In the genomic region with DNA sequence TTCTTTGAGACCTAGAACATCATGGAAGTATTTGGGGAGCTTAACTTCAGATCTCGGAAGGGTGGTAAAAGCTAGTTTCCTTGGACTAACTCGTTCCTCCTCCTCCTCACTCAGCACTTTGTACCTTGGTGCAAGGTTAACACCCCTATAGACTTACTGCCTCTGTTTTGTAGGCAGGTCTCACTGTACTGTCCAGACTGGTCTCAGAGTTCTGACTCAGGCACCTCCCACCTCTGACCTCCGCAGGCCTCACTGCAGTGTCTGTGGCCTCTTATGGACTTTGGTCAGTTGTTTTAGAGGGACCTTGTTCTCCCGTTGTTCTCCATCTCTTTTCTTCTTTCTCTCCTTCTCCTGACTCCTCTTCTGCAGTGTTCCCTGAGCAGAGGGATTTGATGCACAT, we compare ENCODE assay signal across 27 mouse cellular contexts. TPM values are rescaled to one million over a fixed set of nuclear protein-coding genes. Genes with fewer than 3 reads are reported as not detected.
DNase-seq lines count a peak whose midpoint lies in the region; ATAC-seq and TF ChIP-seq lines count a peak whose summit lies in the region.
"Had no signal": no experiment of that assay in that cellular context is flagged by ENCODE, and none has a peak within 500 bp of the region (broad histone marks: within the 10 kb centered on the region; RNA-seq: fewer than 3 reads in every experiment).

No protein-coding gene starts in this region.

- peaks cover 17% of the 10 kb centered on the region for H3K36me3 ChIP-seq in intestine, embryonic 16.5 days (ENCODE audit: control insufficient read depth, insufficient read depth, low read length)
- peaks cover 36% of the 10 kb centered on the region for H3K36me3 ChIP-seq in intestine, embryonic 15.5 days
- H3K36me3 ChIP-seq in kidney, embryonic 16.5 days (ENCODE audit: insufficient read depth, low read length): peaks cover 49% of the 10 kb centered on the region
- peaks cover 31% of the 10 kb centered on the region for H3K36me3 ChIP-seq in midbrain, embryonic 15.5 days (replicated peaks)
- peaks cover 14% of the 10 kb centered on the region for H3K36me3 ChIP-seq in midbrain, embryonic 11.5 days (ENCODE audit: control insufficient read depth, insufficient read depth, low read length)
- 0 out of 2 replicates have a peak, but pooled peaks cover 3% of the 10 kb centered on the region for H3K36me3 ChIP-seq in thymus, adult 2 months (ENCODE audit: control insufficient read depth, insufficient read depth, low read length)

- no peaks in the 10 kb centered on the region for H3K9me3 ChIP-seq in intestine, embryonic 16.5 days (ENCODE audit: control insufficient read depth, low read length)
- no peaks in the 10 kb centered on the region for H3K9me3 ChIP-seq in intestine, embryonic 15.5 days
- H3K9me3 ChIP-seq in kidney, embryonic 16.5 days (ENCODE audit: low read length): no peaks in the 10 kb centered on the region
- no peaks in the 10 kb centered on the region for H3K9me3 ChIP-seq in midbrain, embryonic 15.5 days
- no peaks in the 10 kb centered on the region for H3K9me3 ChIP-seq in midbrain, embryonic 11.5 days (ENCODE audit: control insufficient read depth, low read length)
- H3K9me3 ChIP-seq: G1E; heart, embryonic 10.5 days; hindbrain, embryonic 12.5 days; limb, embryonic 13.5 days; neural tube, embryonic 12.5 days had no signal

- no peak for TF ChIP-seq POLR2A in thymus, adult 2 months (IDR thresholded peaks at IDR 0.05; ENCODE audit: control insufficient read depth, extremely low read depth, insufficient read depth, low read length, poor library complexity)

- H3K9ac ChIP-seq in intestine, embryonic 16.5 days (ENCODE audit: low read depth, low read length): no peak overlapping the region
- H3K9ac ChIP-seq in intestine, embryonic 15.5 days: no peak overlapping the region
- H3K9ac ChIP-seq in kidney, embryonic 16.5 days (replicated peaks; ENCODE audit: low read length): no peak overlapping the region
- no peak overlapping the region for H3K9ac ChIP-seq in midbrain, embryonic 15.5 days
- no peak overlapping the region for H3K9ac ChIP-seq in midbrain, embryonic 11.5 days (ENCODE audit: low read length)
- H3K9ac ChIP-seq: hindbrain, embryonic 12.5 days; limb, embryonic 13.5 days; neural tube, embryonic 12.5 days had no signal

- 80% methylated on average over 4 of the region's 4 CpGs for WGBS in intestine, embryonic 16.5 days
- 76% methylated on average over 4 of the region's 4 CpGs for WGBS in intestine, embryonic 15.5 days
- 74% methylated on average over 4 of the region's 4 CpGs for WGBS in kidney, embryonic 16.5 days
- WGBS in midbrain, embryonic 15.5 days: 88% methylated on average over 4 of the region's 4 CpGs
- WGBS in midbrain, embryonic 11.5 days: 88% methylated on average over 4 of the region's 4 CpGs
- 89% methylated on average over 4 of the region's 4 CpGs for WGBS in thymus, adult 2 months

- ATAC-seq in intestine, embryonic 16.5 days: peak; percentile 59; the same call in 1 of the 2 replicates
- no peak for ATAC-seq in intestine, embryonic 15.5 days
- ATAC-seq in kidney, embryonic 16.5 days (ENCODE audit: low FRiP score, low TSS enrichment): peak; percentile 54; the same call in 1 of the 2 replicates
- ATAC-seq in midbrain, embryonic 15.5 days (replicated peaks): peak; percentile 29; the same call in 1 of the 2 replicates
- ATAC-seq in midbrain, embryonic 11.5 days (ENCODE audit: low FRiP score): no peak
- ATAC-seq: hindbrain, postnatal 0 days had no signal

- H3K4me1 ChIP-seq in intestine, embryonic 16.5 days (ENCODE audit: control insufficient read depth, insufficient read depth, low read length): no peaks in the 10 kb centered on the region
- no peaks in the 10 kb centered on the region for H3K4me1 ChIP-seq in intestine, embryonic 15.5 days (replicated peaks)
- no peaks in the 10 kb centered on the region for H3K4me1 ChIP-seq in kidney, embryonic 16.5 days (ENCODE audit: insufficient read depth, low read length)
- H3K4me1 ChIP-seq in midbrain, embryonic 15.5 days: 0 out of 2 replicates have a peak, but pooled peaks cover under 1% of the 10 kb centered on the region
- no peaks in the 10 kb centered on the region for H3K4me1 ChIP-seq in midbrain, embryonic 11.5 days (ENCODE audit: control insufficient read depth, insufficient read depth, low read length)
- no peaks in the 10 kb centered on the region for H3K4me1 ChIP-seq in thymus, adult 2 months (replicated peaks; ENCODE audit: control insufficient read depth, insufficient read depth, low read length)
- H3K4me1 ChIP-seq: heart, embryonic 10.5 days; hindbrain, embryonic 12.5 days; limb, embryonic 13.5 days; neural tube, embryonic 12.5 days had no signal

- no peak overlapping the region for H3K4me3 ChIP-seq in intestine, embryonic 16.5 days (ENCODE audit: low read length)
- no peak overlapping the region for H3K4me3 ChIP-seq in intestine, embryonic 15.5 days (replicated peaks)
- no peak overlapping the region for H3K4me3 ChIP-seq in kidney, embryonic 16.5 days (ENCODE audit: low read length)
- H3K4me3 ChIP-seq in midbrain, embryonic 15.5 days: no peak overlapping the region
- H3K4me3 ChIP-seq in midbrain, embryonic 11.5 days (ENCODE audit: low read depth, low read length): no peak overlapping the region
- no peak overlapping the region for H3K4me3 ChIP-seq in thymus, adult 2 months (ENCODE audit: control insufficient read depth, insufficient read depth, low read length)
- H3K4me3 ChIP-seq: heart, embryonic 10.5 days; hindbrain, embryonic 12.5 days; limb, embryonic 13.5 days; myocyte; neural tube, embryonic 12.5 days had no signal

- no peak for TF ChIP-seq CTCF in thymus, adult 2 months (IDR thresholded peaks at IDR 0.05; ENCODE audit: borderline replicate concordance, control insufficient read depth, extremely low read depth, insufficient read depth, low read length, poor library complexity)

- DNase-seq in kidney, postnatal 10 days: no peak
- DNase-seq in midbrain, embryonic 11.5 days (ENCODE audit: low spot score, missing footprints): no peak
- no peak for DNase-seq in thymus, adult 2 months
- DNase-seq: adrenal gland, adult 8-10 months; cerebellum, adult 9-10 months; cerebellum, postnatal 36 days; gastrocnemius, postnatal 14 days; heart, postnatal 36 days; lung, adult 2 months; lung, postnatal 10 days; right cerebral cortex, adult 18-20 months; right cerebral cortex, postnatal 4 days; thymus, adult 18-20 months; thymus, postnatal 36 days had no signal

- no peak overlapping the region for H3K4me2 ChIP-seq in intestine, embryonic 16.5 days (ENCODE audit: low read depth, low read length)
- no peak overlapping the region for H3K4me2 ChIP-seq in intestine, embryonic 15.5 days (replicated peaks)
- H3K4me2 ChIP-seq in kidney, embryonic 16.5 days (replicated peaks; ENCODE audit: low read depth, low read length): no peak overlapping the region
- H3K4me2 ChIP-seq in midbrain, embryonic 15.5 days: no peak overlapping the region
- H3K4me2 ChIP-seq in midbrain, embryonic 11.5 days: no peak overlapping the region
- H3K4me2 ChIP-seq: hindbrain, embryonic 12.5 days; limb, embryonic 13.5 days; neural tube, embryonic 12.5 days had no signal

- no peak overlapping the region for H3K27ac ChIP-seq in intestine, embryonic 16.5 days (ENCODE audit: low read length)
- no peak overlapping the region for H3K27ac ChIP-seq in intestine, embryonic 15.5 days
- H3K27ac ChIP-seq in kidney, embryonic 16.5 days (ENCODE audit: low read length): no peak overlapping the region
- H3K27ac ChIP-seq in midbrain, embryonic 15.5 days: no peak overlapping the region
- H3K27ac ChIP-seq in midbrain, embryonic 11.5 days (ENCODE audit: low read depth, low read length): no peak overlapping the region
- H3K27ac ChIP-seq in thymus, adult 2 months (ENCODE audit: control insufficient read depth, insufficient read depth, low read length): no peak overlapping the region
- H3K27ac ChIP-seq: heart, embryonic 10.5 days; hindbrain, embryonic 12.5 days; hindbrain, postnatal 0 days; limb, embryonic 13.5 days; macrophage; neural tube, embryonic 12.5 days; stomach, postnatal 0 days had no signal

- no peaks in the 10 kb centered on the region for H3K27me3 ChIP-seq in intestine, embryonic 16.5 days (replicated peaks; ENCODE audit: control insufficient read depth, insufficient read depth, low read length)
- no peaks in the 10 kb centered on the region for H3K27me3 ChIP-seq in intestine, embryonic 15.5 days (replicated peaks)
- no peaks in the 10 kb centered on the region for H3K27me3 ChIP-seq in kidney, embryonic 16.5 days (ENCODE audit: insufficient read depth, low read length)
- H3K27me3 ChIP-seq in midbrain, embryonic 15.5 days (replicated peaks): no peaks in the 10 kb centered on the region
- H3K27me3 ChIP-seq in midbrain, embryonic 11.5 days (ENCODE audit: control insufficient read depth, insufficient read depth, low read length): no peaks in the 10 kb centered on the region
- no peaks in the 10 kb centered on the region for H3K27me3 ChIP-seq in thymus, adult 2 months (ENCODE audit: control insufficient read depth, insufficient read depth, low read length)
- H3K27me3 ChIP-seq: hindbrain, embryonic 12.5 days; limb, embryonic 13.5 days; neural tube, embryonic 12.5 days had no signal

RNA-seq across cellular contexts. Expression of a gene that starts 7.0 kb away (rescaled TPM):
- polyA plus RNA-seq in intestine, embryonic 16.5 days (2015; fragmentation: Nextera tagmentation; extraction: Ambion mirVana): 23.5 and 28.4 TPM in 2 replicates
- 32.1 and 33.7 TPM in 2 replicates for polyA plus RNA-seq in intestine, embryonic 15.5 days (2015; fragmentation: Nextera tagmentation; extraction: Ambion mirVana)
- 34.4 and 37.4 TPM in 2 replicates for polyA plus RNA-seq in kidney, embryonic 16.5 days (2015; fragmentation: Nextera tagmentation; extraction: Ambion mirVana)
- 34.5 and 38.0 TPM in 2 replicates for polyA plus RNA-seq in midbrain, embryonic 15.5 days (2015; fragmentation: Nextera tagmentation; extraction: Ambion mirVana)
- 37.5 and 40.4 TPM in 2 replicates for polyA plus RNA-seq in midbrain, embryonic 11.5 days (2014; fragmentation: Nextera tagmentation; extraction: Ambion mirVana)
- polyA plus RNA-seq in thymus, adult 2 months (2012; rRNA removed): 2.5 and 3.5 TPM in 2 replicates

Comparison
In these comparisons a context has a peak if more than half of its experiments do, and no peak if none do; other contexts are left out.
1. ATAC-seq: peak in intestine, embryonic 16.5 days (single experiment), kidney, embryonic 16.5 days (single experiment) and midbrain, embryonic 15.5 days (single experiment); none in intestine, embryonic 15.5 days (single experiment) and midbrain, embryonic 11.5 days (single experiment).